ENCODE assay signal across 16 mouse cellular contexts in the genomic region with DNA sequence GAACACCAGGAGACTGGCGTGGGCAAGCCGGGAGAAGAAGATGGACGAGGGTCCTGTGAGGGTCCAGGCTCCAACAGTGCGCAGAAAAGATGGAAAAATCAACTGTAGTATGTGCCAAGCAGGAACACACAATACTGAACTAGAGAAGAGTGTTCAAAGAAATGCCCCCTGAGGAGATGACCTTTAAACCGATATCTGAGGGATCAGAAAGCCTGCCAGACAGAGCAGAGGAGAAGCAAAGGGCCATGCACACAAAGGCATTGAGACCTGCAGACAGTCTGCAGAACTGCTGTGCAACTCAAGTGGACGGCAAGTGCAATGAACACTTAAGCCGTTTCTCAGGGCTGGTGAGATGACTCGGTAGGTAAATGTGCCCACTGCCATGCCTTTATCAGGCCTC.
"Had no signal": no experiment of that assay in that cellular context is flagged by ENCODE, and none has a peak within 500 bp of the region (broad histone marks: within the 10 kb centered on the region; RNA-seq: fewer than 3 reads in every experiment).

No protein-coding gene starts in this region.

- H3K4me1 ChIP-seq: midbrain, embryonic 12.5 days had no signal

- H3K4me2 ChIP-seq: lung, embryonic 14.5 days; midbrain, embryonic 12.5 days; neural tube, embryonic 12.5 days had no signal

- H3K27ac ChIP-seq: midbrain, embryonic 10.5 days; midbrain, embryonic 12.5 days; neural tube, embryonic 12.5 days had no signal

- H3K27me3 ChIP-seq: midbrain, embryonic 12.5 days; neural tube, embryonic 12.5 days had no signal

- H3K9ac ChIP-seq: lung, embryonic 14.5 days; midbrain, embryonic 12.5 days; neural tube, embryonic 12.5 days had no signal

- DNase-seq: lung, adult 18-20 months; lung, embryonic 14.5 days; lung, postnatal 10 days; midbrain, embryonic 14.5 days; right cerebral cortex, adult 18-20 months; right cerebral cortex, postnatal 25 days; right cerebral cortex, postnatal 4 days; spleen, adult 18-20 months; thymus, adult 18-20 months; thymus, postnatal 14 days; thymus, postnatal 36 days had no signal

- H3K4me3 ChIP-seq: midbrain, embryonic 10.5 days; midbrain, embryonic 12.5 days; myocyte; neural tube, embryonic 12.5 days had no signal

- H3K36me3 ChIP-seq: neural tube, embryonic 12.5 days had no signal

- H3K9me3 ChIP-seq: midbrain, embryonic 10.5 days; midbrain, embryonic 12.5 days; neural tube, embryonic 12.5 days had no signal

- ATAC-seq: midbrain, embryonic 16.5 days had no signal
